Mouse (Mus musculus) G1E (cell line): ENCODE measurements at regions not wholly inside any gene's neighbourhood (a gene's known extent, or its start where the extent isn't known, plus 50 kb on each side); places are given as distances from the start of the nearest gene placed in this dataset.

Source experiments
- CTCF ChIP-seq: IDR thresholded peaks from 2 replicates; pipeline ENCODE4 v1.5.1; 2012; ENCODE audit warnings: low read depth, low read length, inconsistent platforms, mixed read lengths
- GATA1 ChIP-seq: IDR thresholded peaks from 2 replicates; pipeline ENCODE4 v1.6.1; 2012; ENCODE audit warnings: borderline replicate concordance, low read length, inconsistent platforms, mixed read lengths
- GATA2 ChIP-seq: IDR thresholded peaks from 2 replicates; pipeline ENCODE4 v1.6.1; 2012; ENCODE audit warnings: low read depth, low read length, inconsistent platforms, borderline replicate concordance

DNA sequence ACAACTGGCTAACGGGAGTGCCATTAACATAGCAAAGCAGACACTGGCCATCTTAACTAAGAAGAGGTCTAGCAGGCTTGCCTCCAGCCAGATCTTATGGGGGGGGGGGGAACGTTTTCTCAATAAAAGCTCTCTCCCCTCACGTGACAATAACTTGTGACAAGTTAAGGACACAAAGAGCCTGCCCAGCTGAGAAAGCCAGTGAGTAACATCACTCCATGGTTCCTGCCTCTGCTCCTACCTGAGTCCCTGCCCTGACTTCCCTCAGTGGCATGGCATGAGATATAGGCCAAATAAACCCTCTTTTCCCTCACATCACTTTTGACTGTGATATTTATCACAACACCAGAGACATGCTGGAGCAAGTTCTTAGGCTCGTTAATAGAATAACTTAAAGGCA, 113.8 kb downstream of the Rchy1 start:
- TF ChIP-seq GATA2 = no peak
- TF ChIP-seq CTCF = no peak
- TF ChIP-seq GATA1 = no peak
